Mouse (Mus musculus) MEL (cell line): Measurements from ENCODE around the gene D10Wsu102e. TPM values are rescaled to one million over a fixed set of nuclear protein-coding genes. Genes with fewer than 3 reads are reported as not detected.

Experiments used
- DNase-seq: peaks from one replicate; pipeline ENCODE4 v3.0.0; 2011; ENCODE audit warnings: low read depth, low spot score
- H3K27ac ChIP-seq: 2 replicates; pipeline ENCODE4 v1.5.1; 2012; ENCODE audit warnings: low read depth, mild to moderate bottlenecking, control low read depth, low read length, moderate library complexity; ENCODE audit not compliant: control insufficient read depth
- H3K27me3 ChIP-seq, 2 experiments: fragments of 150-350 bp in 1 of 2; sonication (generic) in 1 of 2; 2 replicates each; pipeline ENCODE4 v1.6.1; 2012; ENCODE audit warnings: low read length in 2 of 2, mild to moderate bottlenecking in 2 of 2, improper control_type of control experiment in 1 of 2, moderate library complexity in 1 of 2; ENCODE audit not compliant: insufficient read depth in 2 of 2, control insufficient read depth in 1 of 2
- H3K36me3 ChIP-seq, 2 experiments: 2 replicates each; pipeline ENCODE4 v1.6.1; 2012 to 2014; ENCODE audit warnings: low read length in 2 of 2, improper control_type of control experiment in 1 of 2, inconsistent platforms in 1 of 2, mild to moderate bottlenecking in 1 of 2; ENCODE audit not compliant: insufficient read depth in 2 of 2, control insufficient read depth in 1 of 2
- H3K4me1 ChIP-seq, 2 experiments: fragments of 150-350 bp in 1 of 2; sonication (generic) in 1 of 2; 2 replicates each; pipeline ENCODE4 v1.6.1; 2012; ENCODE audit warnings: low read length in 2 of 2, improper control_type of control experiment in 1 of 2, mild to moderate bottlenecking in 1 of 2; ENCODE audit not compliant: insufficient read depth in 2 of 2, control insufficient read depth in 1 of 2
- H3K4me3 ChIP-seq, 2 experiments: fragments of 150-350 bp in 1 of 2; sonication (generic) in 1 of 2; 2 replicates each; pipeline ENCODE4 v1.5.1; 2012; ENCODE audit warnings: low read depth in 2 of 2, low read length in 2 of 2, mild to moderate bottlenecking in 2 of 2, moderate library complexity in 2 of 2, control low read depth in 1 of 2, improper control_type of control experiment in 1 of 2; ENCODE audit not compliant: control insufficient read depth in 1 of 2, insufficient read depth in 1 of 2
- H3K79me2 ChIP-seq: 2 replicates; pipeline ENCODE4 v1.6.1; 2012; ENCODE audit warnings: mild to moderate bottlenecking, low read length, moderate library complexity; ENCODE audit not compliant: control insufficient read depth, poor library complexity, insufficient read depth
- H3K9ac ChIP-seq: 2 replicates; pipeline ENCODE4 v1.6.1; 2012; ENCODE audit warnings: low read depth, mild to moderate bottlenecking, control low read depth, low read length, moderate library complexity; ENCODE audit not compliant: control insufficient read depth, poor library complexity, severe bottlenecking
- H3K9me3 ChIP-seq: fragments of 150-350 bp; sonication (generic); replicated peaks from 2 replicates; pipeline ENCODE4 v1.6.1; 2012; ENCODE audit warnings: mild to moderate bottlenecking, low read length, improper control_type of control experiment, moderate library complexity; ENCODE audit not compliant: insufficient read depth
- CTCF ChIP-seq, 3 experiments: IDR thresholded peaks in 2 of 3; conservative IDR thresholded peaks in 1 of 3; 2 replicates each; pipeline ENCODE4 v1.5.1; 2011 to 2012; ENCODE audit warnings: low read length in 3 of 3, low read depth in 2 of 3, mild to moderate bottlenecking in 2 of 3, improper control_type of control experiment in 1 of 3, inconsistent platforms in 1 of 3, mixed read lengths in 1 of 3, moderate library complexity in 1 of 3; ENCODE audit not compliant: control insufficient read depth in 1 of 3, insufficient read depth in 1 of 3, poor library complexity in 1 of 3, severe bottlenecking in 1 of 3
- EP300 ChIP-seq, 2 experiments: IDR thresholded peaks; 2 replicates each; pipeline ENCODE4 v1.6.1; 2011; ENCODE audit warnings: improper control_type of control experiment in 2 of 2, low read length in 2 of 2, low read depth in 1 of 2, mild to moderate bottlenecking in 1 of 2
- ETS1 ChIP-seq: IDR thresholded peaks from 2 replicates; pipeline ENCODE4 v1.6.1; 2012; ENCODE audit warnings: low read depth, mild to moderate bottlenecking, inconsistent platforms, low read length, improper control_type of control experiment, moderate library complexity
- GATA1 ChIP-seq: IDR thresholded peaks from 2 replicates; pipeline ENCODE4 v1.6.1; 2011; ENCODE audit warnings: low read depth, low read length, improper control_type of control experiment
- JUND ChIP-seq: IDR thresholded peaks from 2 replicates; pipeline ENCODE4 v1.6.1; 2011; ENCODE audit warnings: low read depth, mild to moderate bottlenecking, improper control_type of control experiment, low read length
- MAFK ChIP-seq: IDR thresholded peaks from 2 replicates; pipeline ENCODE4 v1.6.1; 2011; ENCODE audit warnings: low read depth, mild to moderate bottlenecking, low read length, improper control_type of control experiment, borderline replicate concordance
- MAX ChIP-seq: IDR thresholded peaks from 2 replicates; pipeline ENCODE4 v1.6.1; 2011; ENCODE audit warnings: low read length, improper control_type of control experiment
- MXI1 ChIP-seq: IDR thresholded peaks from 2 replicates; pipeline ENCODE4 v1.6.1; 2011; ENCODE audit warnings: mild to moderate bottlenecking, low read depth, low read length, improper control_type of control experiment
- MYB ChIP-seq: IDR thresholded peaks from 2 replicates; pipeline ENCODE4 v1.6.1; 2011; ENCODE audit warnings: mild to moderate bottlenecking, low read depth, low read length, improper control_type of control experiment
- MYC ChIP-seq: IDR thresholded peaks from 2 replicates; pipeline ENCODE4 v1.6.1; 2011; ENCODE audit warnings: low read depth, mild to moderate bottlenecking, low read length, improper control_type of control experiment, moderate library complexity
- NRF1 ChIP-seq: IDR thresholded peaks from 2 replicates; pipeline ENCODE4 v1.6.1; 2014; ENCODE audit warnings: low read depth, mild to moderate bottlenecking, inconsistent platforms, low read length, improper control_type of control experiment, moderate library complexity; ENCODE audit not compliant: poor library complexity, insufficient read depth, severe bottlenecking
- POLR2A ChIP-seq, 2 experiments: IDR thresholded peaks; 2 replicates each; pipeline ENCODE4 v1.6.1; 2011 to 2012; ENCODE audit warnings: low read length in 2 of 2, mild to moderate bottlenecking in 2 of 2, control low read depth in 1 of 2, improper control_type of control experiment in 1 of 2, low read depth in 1 of 2, moderate library complexity in 1 of 2; ENCODE audit not compliant: control insufficient read depth in 1 of 2, insufficient read depth in 1 of 2, poor library complexity in 1 of 2
- RCOR1 ChIP-seq: IDR thresholded peaks from 2 replicates; pipeline ENCODE4 v1.6.1; 2012; ENCODE audit warnings: low read depth, mild to moderate bottlenecking, inconsistent platforms, low read length, improper control_type of control experiment
- UBTF ChIP-seq: IDR thresholded peaks from 2 replicates; pipeline ENCODE4 v1.6.1; 2012; ENCODE audit warnings: low read depth, mild to moderate bottlenecking, inconsistent platforms, low read length, improper control_type of control experiment, moderate library complexity, borderline replicate concordance; ENCODE audit not compliant: insufficient read depth
- USF1 ChIP-seq: IDR thresholded peaks from 2 replicates; pipeline ENCODE4 v1.6.1; 2014; ENCODE audit warnings: low read depth, mild to moderate bottlenecking, inconsistent platforms, low read length, improper control_type of control experiment, moderate library complexity
- ZMIZ1 ChIP-seq: IDR thresholded peaks from 2 replicates; pipeline ENCODE4 v1.6.1; 2012; ENCODE audit warnings: low read depth, mild to moderate bottlenecking, inconsistent platforms, low read length, improper control_type of control experiment, moderate library complexity
- ZNF384 ChIP-seq: IDR thresholded peaks from 2 replicates; pipeline ENCODE4 v1.6.1; 2012; ENCODE audit warnings: low read depth, mild to moderate bottlenecking, inconsistent platforms, low read length, improper control_type of control experiment
- polyA plus RNA-seq, 2 experiments: library from polyadenylated mRNA; stranded (reverse) in 1 of 2; unstranded in 1 of 2; fragments of >175 nt in 1 of 2; fragments of >200 nt in 1 of 2; gene quantifications; 2 replicates each; pipeline versions ENCODE4 v1.2.1 to v1.2.4; 2012; ENCODE audit warnings: low replicate concordance in 2 of 2, low read depth in 1 of 2; ENCODE audit not compliant: insufficient read length in 2 of 2, insufficient read depth in 1 of 2, missing spikeins in 1 of 2
- total RNA-seq: library from RNA; depleted of rRNA; stranded (reverse); fragments of 300-350 nt; gene quantifications from 2 replicates; pipeline ENCODE4 v1.2.3, GENCODE M21; 2012

Gene D10Wsu102e
- total and polyA plus RNA-seq, 3 experiments = 1.9 to 2.7 (median 2.2) TPM

GRCm38 (mm10) chr10:83341226-83341625 is 18.8 kb upstream of the D10Wsu102e start:
- Histone ChIP-seq H3K4me1 (peaks cover 0 to 3% of the 10 kb centered on the region in 2 experiments; a peak in 1 of 4 replicates), H3K27me3 (peaks cover 0 to 2% of the 10 kb centered on the region in 2 experiments; a peak in 2 of 4 replicates)
- no peak for TF ChIP-seq USF1
- TF ChIP-seq RCOR1 = no peak
- no peak for TF ChIP-seq MXI1
- no peak for TF ChIP-seq MAFK
- TF ChIP-seq, all 39 proteins: peak for 0
- Histone ChIP-seq H3K9ac (no peak overlapping the region), H3K36me3 (peaks cover 0 to 4% of the 10 kb centered on the region in 2 experiments; a peak in 1 of 4 replicates), H3K9me3 (no peaks in the 10 kb centered on the region), H3K27ac (no peak overlapping the region), H3K4me3 (no peak overlapping the region), H3K79me2 (no peaks in the 10 kb centered on the region)
- no peak for DNase-seq

GRCm38 (mm10) chr10:83343171-83343570 is 16.9 kb upstream of the D10Wsu102e start:
- peak; percentile 69 for DNase-seq
- Histone ChIP-seq H3K4me1 (peaks cover 0 to 3% of the 10 kb centered on the region in 2 experiments; a peak in 1 of 4 replicates), H3K27me3 (no peaks in the 10 kb centered on the region; a peak in 1 of 4 replicates), H3K4me3 (no peak overlapping the region), H3K79me2 (no peaks in the 10 kb centered on the region), H3K27ac (no peak overlapping the region), H3K9ac (no peak overlapping the region), H3K9me3 (no peaks in the 10 kb centered on the region), H3K36me3 (peaks cover 0 to 4% of the 10 kb centered on the region in 2 experiments; a peak in 1 of 4 replicates)
- TF ChIP-seq UBTF (no peak), MXI1 (peak; percentile 41; the same call in 1 of the 2 replicates), MAX (peak; percentile 33; the same call in 1 of the 2 replicates), POLR2A (IDR thresholded peaks at IDR 0.05; ENCODE audit: control insufficient read depth in 1 of 2, insufficient read depth in 1 of 2, low read depth in 1 of 2, low read length in 2 of 2, poor library complexity in 1 of 2) (no peak), ZMIZ1 (no peak), MYB (no peak), MAFK (no peak), ETS1 (0 out of 2 replicates have a peak, but pooled peaks have one; percentile 21), MYC (0 out of 2 replicates have a peak, but pooled peaks have one; percentile 32)

GRCm38 (mm10) chr10:83343828-83344685 is 16.0 kb upstream of the D10Wsu102e start:
- no peak overlapping the region for H3K4me3 ChIP-seq
- TF ChIP-seq CTCF (IDR thresholded peaks at IDR 0.05 in 2 of 3, conservative IDR thresholded peaks at IDR 0.05 in 1 of 3; ENCODE audit: control insufficient read depth in 1 of 3, insufficient read depth in 1 of 3, low read depth in 2 of 3, low read length in 3 of 3, poor library complexity in 1 of 3, severe bottlenecking in 1 of 3) (no peak), UBTF (no peak), GATA1 (no peak), EP300 (IDR thresholded peaks at IDR 0.05; ENCODE audit: low read depth in 1 of 2, low read length in 2 of 2) (no peak), ZNF384 (no peak), ETS1 (no peak), NRF1 (no peak), JUND (no peak)
- H3K27ac ChIP-seq = no peak overlapping the region
- no peaks in the 10 kb centered on the region for H3K79me2 ChIP-seq
- DNase-seq = no peak
- H3K9me3 ChIP-seq = no peaks in the 10 kb centered on the region
- H3K4me1 ChIP-seq = peaks cover 0 to 3% of the 10 kb centered on the region in 2 experiments; a peak in 1 of 4 replicates
- H3K9ac ChIP-seq = no peak overlapping the region
- no peaks in the 10 kb centered on the region; a peak in 1 of 4 replicates for H3K27me3 ChIP-seq
- H3K36me3 ChIP-seq = peaks cover 0 to 4% of the 10 kb centered on the region in 2 experiments; a peak in 1 of 4 replicates
